Mouse (Mus musculus) cortical plate, adult 2 months (tissue): ENCODE measurements around the gene Tbx19.

ENCODE experiments used
- CTCF ChIP-seq: fragments of 200-500 bp; IDR thresholded peaks from 2 replicates; pipeline ENCODE4 v1.5.1; 2011; ENCODE audit warnings: mild to moderate bottlenecking, control low read depth, low read length; ENCODE audit not compliant: insufficient read depth; ENCODE audit errors: extremely low read depth
- POLR2A ChIP-seq: fragments of 200-500 bp; IDR thresholded peaks from 2 replicates; pipeline ENCODE4 v1.6.1; 2011; ENCODE audit warnings: mild to moderate bottlenecking, low read length, control low read depth; ENCODE audit not compliant: insufficient read depth; ENCODE audit errors: extremely low read depth

- TF ChIP-seq POLR2A, result no peak
- no peak for TF ChIP-seq CTCF
These were observed 40.2 kb upstream of the Tbx19 start for GRCm38 (mm10) chr1:165200748-165201147.
